Mouse (Mus musculus) bone marrow, adult 2 months (tissue): ENCODE data around the gene Yes1. TPM values are rescaled to one million over a fixed set of nuclear protein-coding genes. Genes with fewer than 3 reads are reported as not detected.
"Not testable (repeated sequence)": the region's sequence is repeated elsewhere in the genome, so short reads cannot be mapped to it uniquely, and the experiment has no call there.

Experiments
- H3K27ac ChIP-seq: fragments of 200-500 bp; 2 replicates; pipeline ENCODE4 v1.5.1; 2012; ENCODE audit warnings: low read depth, mild to moderate bottlenecking, control low read depth, inconsistent platforms, low read length; ENCODE audit not compliant: control insufficient read depth, poor library complexity, insufficient read depth
- H3K4me1 ChIP-seq: fragments of 200-500 bp; 2 replicates; pipeline ENCODE4 v1.6.1; 2011; ENCODE audit warnings: low read length; ENCODE audit not compliant: control insufficient read depth, insufficient read depth
- H3K4me3 ChIP-seq: fragments of 200-500 bp; replicated peaks from 2 replicates; pipeline ENCODE3; 2011; ENCODE audit warnings: mild to moderate bottlenecking, low read depth, low read length, control low read depth; ENCODE audit not compliant: control insufficient read depth
- CTCF ChIP-seq: fragments of 200-500 bp; IDR thresholded peaks from 2 replicates; pipeline ENCODE4 v1.5.1; 2011; ENCODE audit warnings: low read length, control low read depth; ENCODE audit not compliant: control insufficient read depth, insufficient read depth
- POLR2A ChIP-seq: fragments of 200-500 bp; IDR thresholded peaks from 2 replicates; pipeline ENCODE4 v1.6.1; 2011; ENCODE audit warnings: low read depth, mild to moderate bottlenecking, control low read depth, low read length, borderline replicate concordance; ENCODE audit not compliant: control insufficient read depth
- WGBS: fragments of 180-500 bp; shearing (Covaris S2); methylation state at CpG from one replicate; pipeline ENCODE4 v1.1.7; 2018; 5-methylcytosine and 5-hydroxymethylcytosine counted together
- polyA plus RNA-seq: library from polyadenylated mRNA; stranded (reverse); fragments of >200 nt; gene quantifications from 2 replicates; pipeline ENCODE4 v1.2.4, GENCODE M21; 2011; ENCODE audit warnings: low replicate concordance; ENCODE audit not compliant: missing spikeins, insufficient read depth, insufficient read length

The Yes1 gene
- polyA plus RNA-seq, 1 experiment: 4.8 TPM

- Histone ChIP-seq H3K4me1 (peaks cover 6% of the 10 kb centered on the region; the same call in 1 of the 2 replicates), H3K27ac (peak overlapping the region; percentile 93), H3K4me3 (peak overlapping the region; percentile 96)
- TF ChIP-seq CTCF (peak; percentile 10; the same call in 1 of the 2 replicates), POLR2A (no peak)
- WGBS: 19% methylated on average over 2 of the region's 2 CpGs
Measured at GRCm38 (mm10) chr5:32713042-32713702, 102.2 kb downstream of the Yes1 start.

GRCm38 (mm10) chr5:32713703-32714467 lies 102.9 kb downstream of the Yes1 start:
- TF ChIP-seq CTCF (peak; percentile 68), POLR2A (peak; percentile 71)
- WGBS: under 1% methylated on average over 55 of the region's 55 CpGs

GRCm38 (mm10) chr5:32717726-32718125 lies 106.8 kb downstream of the Yes1 start:
- WGBS: 37% methylated on average over 1 of the region's 1 CpGs
- no peak overlapping the region for H3K27ac ChIP-seq
- TF ChIP-seq POLR2A: no peak
- no peak for TF ChIP-seq CTCF
- H3K4me3 ChIP-seq: no peak overlapping the region
- peaks cover 8% of the 10 kb centered on the region; the same call in 1 of the 2 replicates for H3K4me1 ChIP-seq

More at GRCm38 (mm10) chr5:32713703-32714467, 102.9 kb downstream of the Yes1 start:
- peaks cover 6% of the 10 kb centered on the region; the same call in 1 of the 2 replicates for H3K4me1 ChIP-seq
- peak overlapping the region; percentile 93 for H3K27ac ChIP-seq
- H3K4me3 ChIP-seq: peak overlapping the region; percentile 96

- Histone ChIP-seq H3K4me1 (peaks cover 2% of the 10 kb centered on the region; the same call in 1 of the 2 replicates), H3K27ac (no peak overlapping the region), H3K4me3 (no peak overlapping the region)
- WGBS: 57% methylated on average over 6 of the region's 6 CpGs
- no peak for TF ChIP-seq CTCF
- no peak for TF ChIP-seq POLR2A
Measured at GRCm38 (mm10) chr5:32718916-32719315, 107.9 kb downstream of the Yes1 start.

GRCm38 (mm10) chr5:32720416-32720815 lies 109.4 kb downstream of the Yes1 start:
- 61% methylated on average over 9 of the region's 9 CpGs for WGBS
- Histone ChIP-seq H3K27ac (peak overlapping the region; percentile 24; the same call in 1 of the 2 replicates), H3K4me1 (peaks cover 2% of the 10 kb centered on the region; the same call in 1 of the 2 replicates), H3K4me3 (no peak overlapping the region)
- no peak for TF ChIP-seq CTCF
- TF ChIP-seq POLR2A: no peak

GRCm38 (mm10) chr5:32721316-32721715 lies 110.3 kb downstream of the Yes1 start:
- WGBS: 72% methylated on average over 3 of the region's 3 CpGs
- Histone ChIP-seq H3K27ac (no peak overlapping the region), H3K4me3 (no peak overlapping the region), H3K4me1 (peaks cover 2% of the 10 kb centered on the region; the same call in 1 of the 2 replicates)
- no peak for TF ChIP-seq POLR2A
- TF ChIP-seq CTCF: no peak

- TF ChIP-seq POLR2A (no peak), CTCF (no peak)
- peaks cover 2% of the 10 kb centered on the region; the same call in 1 of the 2 replicates for H3K4me1 ChIP-seq
- no peak overlapping the region for H3K4me3 ChIP-seq
- 81% methylated on average over 7 of the region's 7 CpGs for WGBS
- H3K27ac ChIP-seq: no peak overlapping the region
Measured at GRCm38 (mm10) chr5:32722263-32722662, 111.3 kb downstream of the Yes1 start.

GRCm38 (mm10) chr5:32722711-32723110 lies 111.7 kb downstream of the Yes1 start:
- not testable (repeated sequence) for H3K4me1 ChIP-seq

More at GRCm38 (mm10) chr5:32722711-32723110, 111.7 kb downstream of the Yes1 start:
- H3K27ac ChIP-seq, H3K4me3 ChIP-seq: not testable (repeated sequence)
- 87% methylated on average over 8 of the region's 8 CpGs for WGBS
